Mouse (Mus musculus) megakaryocyte, adult 5-6 weeks (primary cell): ENCODE data around the gene Cope. TPM values are rescaled to one million over a fixed set of nuclear protein-coding genes. Genes with fewer than 3 reads are reported as not detected.
A peak's percentile ranks its signal among the peaks of the same experiment; 100 is the strongest.

Experiments
- ATAC-seq: 2 replicates; pipeline ENCODE4 v1.8.0; 2016; ENCODE audit warnings: mild to moderate bottlenecking, inconsistent platforms; ENCODE audit not compliant: poor library complexity, severe bottlenecking
- total RNA-seq, 2 experiments: library from RNA; stranded (forward) in 1 of 2; stranded (reverse) in 1 of 2; fragments of 153-499, 151-499 nt in 1 of 2; fragments of 221-1000, 200-1000 nt in 1 of 2; gene quantifications; 2 replicates each; pipeline versions ENCODE4 v1.2.3 to v1.2.4; 2015 to 2017

Cope gene
- total RNA-seq, 2 experiments from 2014 or later = 96.1 to 178 TPM

DNA sequence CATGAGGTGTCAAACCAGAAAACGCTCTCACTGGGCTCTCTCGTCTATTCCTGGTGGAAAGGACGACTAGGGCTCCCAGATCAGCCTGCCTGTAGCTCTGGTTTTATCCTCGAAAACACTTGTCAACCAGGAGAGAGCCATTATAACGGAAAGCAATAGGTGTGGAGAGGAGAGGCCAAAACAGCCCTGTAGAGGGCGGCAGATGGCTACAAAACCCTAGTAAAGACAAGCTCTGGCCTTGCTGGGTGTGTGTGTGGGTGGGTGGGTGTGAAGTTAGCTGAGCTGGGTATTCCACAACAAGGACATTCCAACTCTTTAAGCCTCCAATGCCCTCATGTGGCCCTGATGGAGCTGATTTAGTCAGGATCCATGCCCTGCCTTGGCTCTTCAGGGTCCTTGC is 41.4 kb downstream of the Cope start:
- ATAC-seq = no peak

DNA sequence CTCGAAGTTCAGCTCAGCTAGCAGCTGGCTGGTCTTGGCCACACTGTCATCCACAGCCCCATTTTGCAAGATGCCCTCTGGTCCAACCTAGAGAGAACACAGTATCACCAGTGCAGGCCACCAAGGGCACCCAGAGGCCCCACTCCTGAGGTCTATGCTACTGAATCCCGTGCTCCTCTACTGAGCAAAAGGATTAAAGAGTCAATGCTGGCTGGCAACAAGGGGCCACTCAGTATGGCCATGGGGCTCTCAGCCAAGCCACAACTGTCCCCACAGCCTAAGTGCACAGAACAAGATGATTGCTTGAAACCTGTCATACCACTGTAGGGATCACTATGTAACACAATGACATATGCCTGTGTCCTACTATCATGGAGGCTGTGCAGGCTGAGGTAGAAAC is 42.0 kb downstream of the Cope start:
- ATAC-seq = no peak

DNA sequence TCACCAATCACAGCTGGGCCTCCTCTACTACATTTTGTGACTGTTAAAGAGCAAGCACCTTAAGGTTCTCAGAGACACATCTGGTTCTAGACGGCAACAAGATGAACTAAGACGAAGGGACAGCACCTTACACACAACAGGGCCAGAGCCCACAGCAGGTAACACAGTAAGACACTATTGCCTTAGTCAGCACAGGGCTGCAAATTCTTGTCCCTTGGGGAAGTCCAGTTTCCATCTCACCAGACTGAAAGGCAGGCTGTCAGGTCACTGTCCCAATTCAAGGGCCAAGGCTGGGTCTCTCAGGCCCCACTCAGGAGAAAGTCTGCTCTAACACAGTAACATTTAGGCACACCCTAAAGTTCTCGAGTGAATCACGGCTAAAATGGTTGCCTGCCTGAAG is 45.1 kb downstream of the Cope start:
- no peak for ATAC-seq

DNA sequence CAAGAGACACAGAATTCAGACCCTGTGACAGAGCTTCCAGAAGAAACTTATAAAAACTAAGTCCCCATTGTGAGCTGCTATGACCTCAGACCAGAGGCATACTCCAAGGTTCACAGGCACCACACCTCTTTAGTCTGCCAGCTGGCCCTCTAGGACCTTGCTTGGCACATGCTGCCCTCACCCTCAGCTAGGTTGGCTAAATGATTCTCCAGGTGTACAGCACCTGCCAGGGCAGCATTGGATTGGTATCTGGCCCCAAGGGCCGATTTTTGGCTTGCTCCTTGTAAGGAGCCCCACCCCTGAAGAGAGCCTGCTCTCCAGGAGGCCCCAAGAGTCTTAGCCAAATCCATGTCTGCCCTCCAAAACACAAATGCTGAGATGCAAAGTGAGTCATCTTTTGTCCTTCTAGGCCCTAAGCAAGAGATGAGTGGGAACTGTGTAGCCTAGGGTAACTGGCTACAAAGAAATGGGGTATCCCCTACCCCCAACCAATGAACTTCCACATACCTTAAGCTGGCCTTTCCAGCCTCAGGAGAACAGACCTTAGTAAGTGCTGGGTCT is 45.6 kb downstream of the Cope start:
- no peak for ATAC-seq

DNA sequence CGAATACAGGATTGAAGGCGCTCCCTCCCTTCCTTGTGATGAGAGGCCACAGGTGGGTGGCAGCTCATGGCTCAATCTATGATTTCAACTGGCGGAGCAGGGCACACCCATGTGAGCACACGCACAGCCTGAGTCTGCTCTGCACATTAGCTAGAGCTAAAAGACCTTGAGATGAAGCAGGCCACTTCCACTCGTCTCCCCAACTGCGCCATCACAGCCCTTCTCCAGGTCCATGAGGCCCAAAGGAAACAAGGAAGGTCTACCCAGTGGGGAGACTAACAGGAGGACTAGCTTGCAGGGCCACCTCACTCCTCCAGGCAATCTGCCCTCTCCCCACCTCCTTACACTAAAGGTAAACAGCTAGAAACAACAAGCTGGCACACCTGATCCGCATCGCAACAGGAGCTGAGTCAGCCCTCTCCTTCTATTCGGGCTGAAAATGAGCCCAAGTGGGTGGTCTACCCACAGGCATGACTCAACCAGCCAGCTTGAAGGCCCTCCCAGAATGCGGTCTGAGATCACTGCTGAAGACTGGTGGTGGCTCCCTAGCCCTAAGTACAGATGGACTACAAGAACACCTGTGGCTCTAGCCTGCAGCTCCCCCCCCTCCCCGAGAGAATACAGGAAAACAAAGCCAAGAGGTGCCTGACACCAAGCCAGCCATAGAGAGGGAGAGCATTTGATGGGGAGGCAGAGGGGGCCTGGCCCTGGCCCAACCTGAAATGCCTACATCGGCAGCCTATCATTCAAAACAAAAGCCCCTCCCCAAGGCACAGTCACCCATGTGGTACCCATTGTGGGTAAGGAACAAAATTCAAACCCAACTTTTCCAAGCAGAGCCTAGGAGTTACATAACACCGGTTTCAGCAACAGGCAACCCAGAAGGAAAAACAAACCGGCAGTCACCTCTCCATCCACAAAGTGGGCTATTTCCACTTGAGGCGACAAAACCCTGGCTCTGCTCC is 49.0 kb downstream of the Cope start:
- ATAC-seq = no peak

DNA sequence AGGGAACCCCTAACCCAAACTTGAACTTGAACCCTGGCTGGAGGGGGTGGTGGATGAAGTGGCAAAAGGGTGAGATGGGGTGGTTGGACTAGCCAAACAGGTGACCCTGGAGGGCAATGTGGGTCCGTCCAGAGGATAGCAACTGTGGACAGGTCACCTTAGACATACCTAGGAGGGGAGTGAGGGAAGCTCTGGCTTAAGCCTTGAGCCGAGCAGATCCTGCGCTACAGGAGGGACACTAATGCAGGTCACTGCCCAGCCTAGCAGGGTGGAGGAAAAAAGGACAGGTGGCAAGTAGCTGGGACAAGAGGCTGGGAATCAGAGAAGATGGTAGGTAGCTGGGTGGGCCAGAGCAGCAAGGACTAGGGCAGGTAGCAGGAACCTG is 49.7 kb downstream of the Cope start:
- no peak for ATAC-seq

DNA sequence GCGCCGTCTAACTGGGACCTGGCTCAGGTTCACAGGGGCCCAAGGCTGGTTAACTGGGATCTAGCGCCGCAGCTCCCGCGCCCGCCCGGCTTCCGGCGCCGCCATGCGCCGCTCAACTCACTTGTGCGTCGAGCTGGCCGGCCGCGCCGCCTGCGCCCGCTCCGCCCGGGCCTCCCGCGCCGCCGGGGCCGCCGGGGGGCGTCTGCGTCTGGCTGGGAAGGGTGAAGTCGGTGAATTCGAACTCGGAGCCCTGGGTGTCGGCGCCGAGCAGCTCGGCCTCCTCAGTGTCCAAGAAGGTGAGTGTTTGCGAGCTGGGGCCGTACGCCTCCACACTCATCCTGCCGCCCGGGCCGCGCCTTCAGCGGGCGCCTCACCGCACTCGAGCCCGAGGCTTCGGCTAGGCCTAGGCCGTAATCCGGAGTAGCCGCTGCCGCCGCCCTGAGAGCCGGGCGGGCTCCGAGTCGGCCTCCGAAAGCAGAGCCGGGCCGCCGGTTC is 50.4 kb downstream of the Cope start:
- ATAC-seq = peak; percentile 13; the same call in 1 of the 2 replicates

DNA sequence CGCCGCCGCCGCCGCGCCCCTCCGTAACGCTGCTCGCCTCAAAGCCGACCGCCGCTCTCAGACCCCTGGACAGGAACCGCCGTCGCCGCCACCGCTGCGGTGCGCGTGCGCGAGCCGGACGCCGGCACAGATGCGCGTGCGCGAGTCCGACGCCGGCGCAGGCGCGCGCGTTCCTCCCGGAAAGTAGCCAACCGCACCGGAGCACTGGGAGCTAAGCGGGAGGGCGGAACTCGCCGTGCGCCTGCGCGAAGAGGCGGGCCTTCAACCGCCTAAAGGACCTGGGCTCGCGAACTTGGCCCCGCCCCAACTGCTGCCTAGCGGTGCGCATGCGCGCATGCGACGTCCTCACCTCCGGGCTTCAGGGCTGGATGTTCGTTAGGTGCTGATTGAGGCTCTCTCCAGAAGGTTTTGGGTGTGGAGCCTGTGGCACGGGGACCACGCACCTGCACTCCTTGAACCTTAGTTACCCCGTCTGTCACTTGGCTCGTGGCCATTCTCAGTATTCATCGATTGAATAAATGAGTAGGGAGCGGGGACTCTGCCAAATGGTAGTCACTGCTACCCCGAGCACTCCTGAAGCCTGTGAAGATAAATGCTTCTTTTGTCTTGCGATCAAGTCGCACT is 51.0 kb downstream of the Cope start, which contains the start of gene Upf1:
Gene Upf1 (minus strand): TSS at position 85 of the 624 bp plus-strand sequence.
- peak; percentile 92 for ATAC-seq

DNA sequence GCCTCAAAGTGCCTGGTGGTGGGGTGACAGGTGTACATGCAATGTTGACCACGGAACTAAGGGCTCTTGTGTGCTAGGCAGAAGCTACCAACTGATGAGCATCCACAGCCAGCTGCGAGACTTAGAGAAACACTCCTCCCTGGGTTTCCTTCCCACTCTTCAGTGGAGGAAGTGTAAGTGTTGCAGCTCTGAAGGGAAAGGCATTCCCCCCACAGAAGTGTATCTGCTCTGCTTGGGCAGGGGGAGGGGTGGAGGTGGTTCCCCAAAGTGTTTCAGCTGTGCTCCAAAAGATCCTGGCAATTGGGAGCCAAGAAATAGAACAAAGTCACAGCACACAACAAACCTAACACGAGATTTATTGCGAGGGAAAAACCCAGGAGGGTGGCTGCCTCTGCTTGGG is 51.7 kb downstream of the Cope start:
- peak; percentile 13 for ATAC-seq

DNA sequence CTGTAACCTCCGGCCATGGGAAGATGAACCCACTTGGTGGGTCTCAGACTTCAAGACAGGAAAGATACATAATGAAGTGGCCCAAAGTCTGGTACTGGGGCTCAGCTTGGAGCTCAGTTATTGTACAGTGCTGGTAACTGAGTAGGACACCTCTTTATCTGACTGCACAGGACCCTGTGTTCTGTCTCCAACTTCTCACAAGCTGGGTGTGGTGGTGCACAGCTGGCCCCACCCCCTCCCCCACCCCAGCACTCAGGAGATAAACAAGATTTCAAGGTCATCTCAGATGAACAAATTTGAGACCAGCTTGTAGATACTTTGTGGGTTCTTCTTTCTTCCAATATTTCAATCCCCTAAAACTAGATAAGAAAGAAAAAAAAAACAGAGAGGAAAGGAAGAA is 53.8 kb downstream of the Cope start:
- ATAC-seq = no peak

DNA sequence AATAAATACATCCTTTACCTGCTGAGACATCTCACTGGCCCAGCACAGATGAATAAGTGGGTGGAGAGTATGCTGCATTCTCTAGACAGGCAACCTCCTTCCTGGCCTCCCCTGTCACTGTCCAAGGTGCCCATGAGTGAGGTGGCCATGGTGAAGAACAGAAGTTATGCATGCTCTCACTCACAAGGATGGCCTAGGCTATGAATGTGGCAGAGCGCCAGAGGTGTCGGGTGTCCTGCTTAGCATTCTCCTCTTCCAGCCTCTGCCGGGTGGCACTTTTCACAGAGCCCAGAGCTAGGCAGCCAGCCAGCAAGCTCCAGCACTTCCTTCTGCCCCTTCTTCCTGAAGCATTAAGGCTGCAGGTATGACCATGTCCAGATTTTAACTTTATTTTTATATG is 57.1 kb downstream of the Cope start:
- ATAC-seq = no peak

DNA sequence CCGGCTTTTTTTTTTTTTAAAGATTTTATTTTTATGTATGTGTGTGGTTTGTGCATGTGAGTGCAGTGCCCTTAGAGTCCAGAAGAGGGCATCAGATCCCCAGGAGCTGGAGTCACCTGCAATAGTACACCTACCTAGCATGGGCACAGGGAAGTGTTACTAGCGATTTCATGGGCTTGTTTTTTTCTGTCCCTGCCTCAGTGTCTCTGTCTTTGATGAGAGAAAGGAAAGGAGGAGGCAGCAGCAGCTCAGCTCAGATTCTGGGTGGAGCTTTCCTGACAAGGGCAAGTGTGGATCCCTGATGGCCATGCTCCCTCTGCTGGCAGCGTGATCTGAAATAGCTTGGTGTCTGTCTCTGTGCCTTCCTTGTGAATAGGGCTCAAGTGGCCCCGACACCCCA is 58.5 kb downstream of the Cope start:
- ATAC-seq = peak; percentile 49

DNA sequence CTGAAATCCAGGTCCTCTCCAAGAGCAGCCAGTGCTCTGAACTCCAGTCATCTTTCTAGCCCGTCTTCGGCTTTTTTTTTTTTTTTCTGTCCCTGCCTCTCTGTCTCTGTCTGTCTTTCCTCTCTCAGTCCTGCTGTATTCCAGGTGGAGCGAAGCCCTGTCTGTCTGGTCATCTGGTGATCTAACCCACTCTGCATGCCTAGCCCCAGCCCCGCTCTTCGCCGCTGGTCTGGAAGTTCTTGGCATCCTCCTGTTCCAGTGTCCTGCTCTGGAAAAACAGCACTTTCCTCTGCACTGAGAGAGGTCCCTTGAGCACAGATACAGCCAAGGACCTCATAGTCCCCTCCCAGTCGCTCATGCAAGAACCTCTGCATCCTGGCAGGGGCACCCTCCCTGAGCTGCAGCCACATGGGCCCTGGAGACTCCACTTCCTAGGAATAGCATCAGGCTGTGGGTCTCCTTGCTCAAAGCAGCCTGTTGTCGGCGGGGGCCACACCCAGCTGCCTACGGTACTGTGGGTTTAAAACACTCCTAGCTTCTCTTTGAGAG is 59.2 kb downstream of the Cope start:
- ATAC-seq = no peak

Other genes starting within 250 kb of the Cope start
- gene Tm6sf2, start 229.6 kb upstream of the Cope start, total RNA-seq (2015) = not detected in 2 replicates
- not detected in 2 replicates for gene Tm6sf2, start 229.6 kb upstream of the Cope start, total RNA-seq (2017)
- gene Hapln4, start 219.1 kb upstream of the Cope start, total RNA-seq (2015) = not detected in 2 replicates
- not detected in 2 replicates for gene Hapln4, start 219.1 kb upstream of the Cope start, total RNA-seq (2017)
- gene Ncan, start 181.6 kb upstream of the Cope start, total RNA-seq (2015) = not detected in 2 replicates
- gene Ncan, start 181.6 kb upstream of the Cope start, total RNA-seq (2017) = not detected in 2 replicates
- 19.5 and 25.6 TPM in 2 replicates for gene Nr2c2ap, start 171.2 kb upstream of the Cope start, total RNA-seq (2015)
- gene Nr2c2ap, start 171.2 kb upstream of the Cope start, total RNA-seq (2017) = 4.7 and 7.1 TPM in 2 replicates
- 13.6 and 16.3 TPM in 2 replicates for gene Rfxank, start 163.4 kb upstream of the Cope start, total RNA-seq (2015)
- 12.5 and 14.5 TPM in 2 replicates for gene Rfxank, start 163.4 kb upstream of the Cope start, total RNA-seq (2017)
- 35.3 and 51.3 TPM in 2 replicates for gene Borcs8, start 163.0 kb upstream of the Cope start, total RNA-seq (2015)
- gene Borcs8, start 163.0 kb upstream of the Cope start, total RNA-seq (2017) = 32.2 and 35.8 TPM in 2 replicates
- 0.39 TPM in 1 of 2 replicates, not detected in the other for gene Mef2b, start 162.8 kb upstream of the Cope start, total RNA-seq (2015)
- not detected in 2 replicates for gene Mef2b, start 162.8 kb upstream of the Cope start, total RNA-seq (2017)
- 7.4 and 7.8 TPM in 2 replicates for gene Tmem161a, start 130.2 kb upstream of the Cope start, total RNA-seq (2015)
- 3.9 and 8.5 TPM in 2 replicates for gene Tmem161a, start 130.2 kb upstream of the Cope start, total RNA-seq (2017)
- 0.75 and 1.4 TPM in 2 replicates for gene Slc25a42, start 90.2 kb upstream of the Cope start, total RNA-seq (2015)
- gene Slc25a42, start 90.2 kb upstream of the Cope start, total RNA-seq (2017) = 0.29 and 0.45 TPM in 2 replicates
- gene Sugp2, start 68.3 kb upstream of the Cope start, total RNA-seq (2015) = 24.1 and 27.9 TPM in 2 replicates
- 19.5 and 23.1 TPM in 2 replicates for gene Sugp2, start 68.3 kb upstream of the Cope start, total RNA-seq (2017)
- gene Armc6, start 68.1 kb upstream of the Cope start, total RNA-seq (2015) = 4.4 and 4.5 TPM in 2 replicates
- gene Armc6, start 68.1 kb upstream of the Cope start, total RNA-seq (2017) = 2.6 and 5.6 TPM in 2 replicates
- gene Homer3, start 19.7 kb upstream of the Cope start, total RNA-seq (2015) = 1.6 and 3.5 TPM in 2 replicates
- gene Homer3, start 19.7 kb upstream of the Cope start, total RNA-seq (2017) = 2.9 and 8.0 TPM in 2 replicates
- 17.9 and 19.9 TPM in 2 replicates for gene Ddx49, start within 50 bp of the Cope start, total RNA-seq (2015)
- gene Ddx49, start within 50 bp of the Cope start, total RNA-seq (2017) = 53.6 and 81.7 TPM in 2 replicates
- not detected in 2 replicates for gene Cers1, start 13.3 kb downstream of the Cope start, total RNA-seq (2015)
- not detected in 2 replicates for gene Cers1, start 13.3 kb downstream of the Cope start, total RNA-seq (2017)
- gene Gdf1, start 27.3 kb downstream of the Cope start, total RNA-seq (2015) = not detected in 2 replicates
- gene Gdf1, start 27.3 kb downstream of the Cope start, total RNA-seq (2017) = not detected in 2 replicates
- 10.9 and 11.7 TPM in 2 replicates for gene Upf1, start 50.8 kb downstream of the Cope start, total RNA-seq (2015)
- gene Upf1, start 50.8 kb downstream of the Cope start, total RNA-seq (2017) = 24.4 and 30.7 TPM in 2 replicates
- gene Comp, start 71.0 kb downstream of the Cope start, total RNA-seq (2015) = not detected in 2 replicates
- 0.12 TPM in 1 of 2 replicates, not detected in the other for gene Comp, start 71.0 kb downstream of the Cope start, total RNA-seq (2017)
- gene Crtc1, start 137.1 kb downstream of the Cope start, total RNA-seq (2015) = 2.7 and 3.9 TPM in 2 replicates
- 2.2 TPM in 2 replicates for gene Crtc1, start 137.1 kb downstream of the Cope start, total RNA-seq (2017)
- gene Klhl26, start 174.4 kb downstream of the Cope start, total RNA-seq (2015) = 1.6 and 2.4 TPM in 2 replicates
- 3.6 and 5.4 TPM in 2 replicates for gene Klhl26, start 174.4 kb downstream of the Cope start, total RNA-seq (2017)
- gene Tmem59l, start 184.8 kb downstream of the Cope start, total RNA-seq (2015) = not detected in 2 replicates
- gene Tmem59l, start 184.8 kb downstream of the Cope start, total RNA-seq (2017) = not detected in 2 replicates
- not detected in 2 replicates for gene Crlf1, start 190.6 kb downstream of the Cope start, total RNA-seq (2015)
- gene Crlf1, start 190.6 kb downstream of the Cope start, total RNA-seq (2017) = not detected in 2 replicates
- gene Rex1bd, start 204.2 kb downstream of the Cope start, total RNA-seq (2015) = 40.4 and 47.5 TPM in 2 replicates
- 37.3 and 43.7 TPM in 2 replicates for gene Rex1bd, start 204.2 kb downstream of the Cope start, total RNA-seq (2017)
- gene Uba52, start 208.3 kb downstream of the Cope start, total RNA-seq (2015) = 2,237 and 2,370 TPM in 2 replicates
- 4,162 and 4,635 TPM in 2 replicates for gene Uba52, start 208.3 kb downstream of the Cope start, total RNA-seq (2017)
- 75.1 and 75.3 TPM in 2 replicates for gene Fkbp8, start 225.2 kb downstream of the Cope start, total RNA-seq (2015)
- 146 and 166 TPM in 2 replicates for gene Fkbp8, start 225.2 kb downstream of the Cope start, total RNA-seq (2017)
- 88.7 and 114 TPM in 2 replicates for gene Kxd1, start 225.4 kb downstream of the Cope start, total RNA-seq (2015)
- 71.4 and 80.6 TPM in 2 replicates for gene Kxd1, start 225.4 kb downstream of the Cope start, total RNA-seq (2017)
- gene Ell, start 236.9 kb downstream of the Cope start, total RNA-seq (2015) = 9.3 and 12.5 TPM in 2 replicates
- 11.1 and 11.9 TPM in 2 replicates for gene Ell, start 236.9 kb downstream of the Cope start, total RNA-seq (2017)